ENCODE assay signal across 14 mouse cellular contexts in genomic region chr9:10645045-10645830, GRCm38 (mm10).
DNase-seq lines count a peak whose midpoint lies in the region; ATAC-seq and TF ChIP-seq lines count a peak whose summit lies in the region.
"Had no signal": no experiment of that assay in that cellular context is flagged by ENCODE, and none has a peak within 500 bp of the region (broad histone marks: within the 10 kb centered on the region; RNA-seq: fewer than 3 reads in every experiment).

No protein-coding gene starts in this region.

- no peak for TF ChIP-seq RAD21 in CH12.LX (IDR thresholded peaks at IDR 0.05; ENCODE audit: low read depth, low read length)

- H3K9me3 ChIP-seq in heart, embryonic 12.5 days (replicated peaks) = no peaks in the 10 kb centered on the region
- no peaks in the 10 kb centered on the region for H3K9me3 ChIP-seq in CH12.LX (replicated peaks; ENCODE audit: low read length)
- no peaks in the 10 kb centered on the region for H3K9me3 ChIP-seq in heart, postnatal 0 days (replicated peaks; ENCODE audit: control insufficient read depth, low read length)
- H3K9me3 ChIP-seq: embryonic facial prominence, embryonic 13.5 days; heart, embryonic 13.5 days; midbrain, embryonic 12.5 days had no signal

- peak; percentile 3 for DNase-seq in adrenal gland, adult 2 months
- DNase-seq in adrenal gland, postnatal 4 days (ENCODE audit: low spot score in 2 of 2) = no peak
- peak; percentile 55 to 58 for DNase-seq in heart, adult 18-20 months
- DNase-seq in CH12.LX (ENCODE audit: extremely low read depth) = no peak
- DNase-seq in heart, postnatal 0 days (ENCODE audit: low spot score) = peak; percentile 27
- no peak for DNase-seq in kidney, adult 11 months
- DNase-seq in MN1 (ENCODE audit: low spot score) = no peak
- DNase-seq: kidney, postnatal 14 days; liver had no signal

- in situ Hi-C loops in CH12.LX (cut with MboI; ENCODE audit: low pct_ligation_motif_present, low pct_unique_long_range_greater_than_20kb, low sequenced_read_pairs) = no loop called here

- H3K4me3 ChIP-seq in heart, embryonic 12.5 days = no peak overlapping the region
- H3K4me3 ChIP-seq in CH12.LX (replicated peaks in 1 of 3; ENCODE audit: low read depth in 2 of 3, low read length in 2 of 3, poor library complexity in 1 of 3) = no peak overlapping the region
- no peak overlapping the region for H3K4me3 ChIP-seq in heart, postnatal 0 days (ENCODE audit: low read depth, low read length)
- H3K4me3 ChIP-seq: embryonic facial prominence, embryonic 13.5 days; heart, embryonic 13.5 days; left cerebral cortex, adult 2 months; midbrain, embryonic 12.5 days had no signal

- H3K27ac ChIP-seq in heart, embryonic 12.5 days (ENCODE audit: poor library complexity, severe bottlenecking) = no peak overlapping the region
- no peak overlapping the region for H3K27ac ChIP-seq in CH12.LX (ENCODE audit: insufficient read depth, low read depth)
- no peak overlapping the region for H3K27ac ChIP-seq in heart, postnatal 0 days (ENCODE audit: low read depth)
- H3K27ac ChIP-seq: embryonic facial prominence, embryonic 13.5 days; heart, embryonic 13.5 days; left cerebral cortex, adult 2 months; midbrain, embryonic 12.5 days had no signal

- 38% methylated on average over 7 of the region's 7 CpGs for WGBS in heart, embryonic 12.5 days
- 33% methylated on average over 7 of the region's 7 CpGs for WGBS in heart, postnatal 0 days

- 0 out of 2 replicates have a peak, but pooled peaks cover 7% of the 10 kb centered on the region for H3K4me1 ChIP-seq in heart, embryonic 12.5 days (replicated peaks)
- no peaks in the 10 kb centered on the region for H3K4me1 ChIP-seq in CH12.LX (ENCODE audit: control insufficient read depth in 1 of 2, insufficient read depth in 2 of 2)
- no peaks in the 10 kb centered on the region for H3K4me1 ChIP-seq in heart, postnatal 0 days (ENCODE audit: control insufficient read depth, insufficient read depth)
- H3K4me1 ChIP-seq: embryonic facial prominence, embryonic 13.5 days; midbrain, embryonic 12.5 days had no signal

- TF ChIP-seq POLR2A in CH12.LX (IDR thresholded peaks at IDR 0.05; ENCODE audit: low read depth, low read length) = no peak

- dilution Hi-C loops in CH12.LX (cut with MboI; ENCODE audit: extremely low pct_ligation_motif_present, extremely low pct_unique_long_range_greater_than_20kb, low sequenced_read_pairs) = no loop called here

- H3K79me2 ChIP-seq in CH12.LX (replicated peaks; ENCODE audit: control insufficient read depth, extremely low read depth, insufficient read depth, poor library complexity, severe bottlenecking) = no peaks in the 10 kb centered on the region

- no peak for ATAC-seq in heart, embryonic 12.5 days (ENCODE audit: insufficient number of reproducible peaks, low FRiP score)
- peak; percentile 33; the same call in 1 of the 2 replicates for ATAC-seq in heart, postnatal 0 days (ENCODE audit: insufficient read depth, low read depth)

- TF ChIP-seq EP300 in CH12.LX (IDR thresholded peaks at IDR 0.05; ENCODE audit: low read length) = no peak
- TF ChIP-seq EP300 in heart, postnatal 0 days (IDR thresholded peaks at IDR 0.05; ENCODE audit: low read depth) = no peak

- no peak for TF ChIP-seq CTCF in CH12.LX (conservative IDR thresholded peaks at IDR 0.05 in 1 of 2, IDR thresholded peaks at IDR 0.05 in 1 of 2; ENCODE audit: low read depth in 2 of 2, low read length in 2 of 2)
- TF ChIP-seq CTCF in heart, postnatal 0 days (IDR thresholded peaks at IDR 0.05; ENCODE audit: low read depth) = no peak

- H3K27me3 ChIP-seq in heart, embryonic 12.5 days (replicated peaks) = no peaks in the 10 kb centered on the region
- H3K27me3 ChIP-seq in CH12.LX (replicated peaks) = no peaks in the 10 kb centered on the region
- no peaks in the 10 kb centered on the region for H3K27me3 ChIP-seq in heart, postnatal 0 days (ENCODE audit: control insufficient read depth, insufficient read depth, low read length)
- H3K27me3 ChIP-seq: embryonic facial prominence, embryonic 13.5 days; heart, embryonic 13.5 days; midbrain, embryonic 12.5 days had no signal

- H3K36me3 ChIP-seq in heart, embryonic 12.5 days = no peaks in the 10 kb centered on the region
- no peaks in the 10 kb centered on the region for H3K36me3 ChIP-seq in CH12.LX (replicated peaks in 1 of 2; ENCODE audit: control insufficient read depth in 1 of 2, insufficient read depth in 1 of 2, low read length in 1 of 2)
- H3K36me3 ChIP-seq in heart, postnatal 0 days (replicated peaks; ENCODE audit: control insufficient read depth, insufficient read depth, low read length) = no peaks in the 10 kb centered on the region
- H3K36me3 ChIP-seq: embryonic facial prominence, embryonic 13.5 days; heart, embryonic 13.5 days; midbrain, embryonic 12.5 days had no signal

- no peak overlapping the region for H3K4me2 ChIP-seq in heart, embryonic 12.5 days
- no peak overlapping the region for H3K4me2 ChIP-seq in CH12.LX (ENCODE audit: insufficient read depth, low read depth, poor library complexity, severe bottlenecking)
- H3K4me2 ChIP-seq in heart, postnatal 0 days (ENCODE audit: low read depth, low read length) = no peak overlapping the region
- H3K4me2 ChIP-seq: embryonic facial prominence, embryonic 13.5 days; heart, embryonic 13.5 days; midbrain, embryonic 12.5 days had no signal

- H3K9ac ChIP-seq in heart, embryonic 12.5 days = no peak overlapping the region
- H3K9ac ChIP-seq in CH12.LX (ENCODE audit: insufficient read depth, low read depth) = no peak overlapping the region
- no peak overlapping the region for H3K9ac ChIP-seq in heart, postnatal 0 days (replicated peaks; ENCODE audit: low read depth, low read length)
- H3K9ac ChIP-seq: embryonic facial prominence, embryonic 13.5 days; heart, embryonic 13.5 days; midbrain, embryonic 12.5 days had no signal

TF ChIP-seq in CH12.LX, 34 proteins besides CTCF, POLR2A, EP300 and RAD21:
- TF ChIP-seq MXI1 (IDR thresholded peaks at IDR 0.05; ENCODE audit: low read depth, low read length) = no peak
- TF ChIP-seq TBP (conservative IDR thresholded peaks at IDR 0.05; ENCODE audit: low read depth, low read length) = peak; percentile 56; the same call in 1 of the 2 replicates
- no peak for TF ChIP-seq UBTF (IDR thresholded peaks at IDR 0.05; ENCODE audit: low read depth, low read length)
- no peak for TF ChIP-seq CHD2 (IDR thresholded peaks at IDR 0.05; ENCODE audit: low read length)
- TF ChIP-seq ZC3H11A (IDR thresholded peaks at IDR 0.05; ENCODE audit: low read depth, low read length) = no peak
- TF ChIP-seq GABPA (IDR thresholded peaks at IDR 0.05; ENCODE audit: insufficient replicate concordance, low read depth, low read length) = no peak
- TF ChIP-seq ZKSCAN1 (IDR thresholded peaks at IDR 0.05; ENCODE audit: borderline replicate concordance, low read depth, low read length) = no peak

Comparison
In these comparisons a context has a peak if more than half of its experiments do, and no peak if none do; other contexts are left out.
1. DNase-seq: peak in adrenal gland, adult 2 months (single experiment), heart, adult 18-20 months (2 of 2) and heart, postnatal 0 days (single experiment); none in adrenal gland, postnatal 4 days (0 of 2), CH12.LX (single experiment), kidney, adult 11 months (single experiment) and MN1 (single experiment).